Comparison of ENCODE assay signal across 9 mouse cellular contexts in the genomic region with DNA sequence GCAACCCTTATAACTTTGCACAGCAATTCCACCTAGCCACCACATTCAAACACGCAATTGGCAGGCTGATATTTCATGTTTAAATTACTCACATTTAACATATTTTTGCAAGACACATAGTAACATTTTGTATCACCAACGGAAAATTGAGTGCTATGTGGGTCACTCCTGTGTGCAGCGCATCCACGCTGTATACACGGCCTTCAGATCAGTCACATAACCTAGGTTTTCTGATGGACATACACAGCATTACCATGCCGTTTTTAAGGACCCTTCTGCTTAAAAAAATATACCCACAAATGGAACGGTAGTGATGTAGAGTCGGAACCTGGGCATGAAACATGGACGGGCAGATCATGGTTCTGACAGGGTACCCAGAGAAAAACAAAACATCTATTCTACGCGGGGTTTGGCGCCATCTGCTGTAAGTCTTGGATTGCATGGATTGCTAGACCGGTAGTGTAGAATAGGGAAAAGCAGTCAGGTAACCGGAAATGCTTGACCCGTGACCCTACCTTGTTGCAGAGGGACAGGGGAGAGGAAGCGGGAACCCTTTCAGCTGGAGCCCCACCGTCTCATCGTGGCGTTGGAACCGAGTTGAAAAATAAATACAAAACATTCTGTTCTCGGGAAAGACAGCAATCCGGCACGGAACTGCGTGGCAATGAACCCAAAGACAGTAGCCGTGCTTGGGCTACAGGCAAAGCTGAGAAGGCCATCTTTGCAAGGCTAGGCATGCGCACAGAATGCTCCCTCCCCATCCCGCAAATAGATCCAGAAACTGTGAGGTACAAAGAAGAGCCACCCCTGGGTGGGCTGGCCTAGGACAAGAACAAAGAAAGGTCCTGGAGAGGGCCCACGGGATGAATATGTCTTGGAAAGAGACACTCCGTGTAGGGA. TPM values are rescaled to one million over a fixed set of nuclear protein-coding genes. Genes with fewer than 3 reads are reported as not detected.
A peak's percentile ranks its signal among the peaks of the same experiment; 100 is the strongest.
DNase-seq lines count a peak whose midpoint lies in the region; ATAC-seq and TF ChIP-seq lines count a peak whose summit lies in the region.
"Had no signal": no experiment of that assay in that cellular context is flagged by ENCODE, and none has a peak within 500 bp of the region (broad histone marks: within the 10 kb centered on the region; RNA-seq: fewer than 3 reads in every experiment).

No protein-coding gene starts in this region.

- peaks cover 34% of the 10 kb centered on the region for H3K4me1 ChIP-seq in E14TG2a.4 (replicated peaks; ENCODE audit: low read depth, low read length)
- H3K4me1 ChIP-seq in bone marrow macrophage, adult 2 months (ENCODE audit: control insufficient read depth, insufficient read depth, low read length) = no peaks in the 10 kb centered on the region
- H3K4me1 ChIP-seq in forebrain, embryonic 10.5 days = no peaks in the 10 kb centered on the region
- no peaks in the 10 kb centered on the region for H3K4me1 ChIP-seq in liver, embryonic 11.5 days (replicated peaks; ENCODE audit: control insufficient read depth, insufficient read depth, low read length)
- H3K4me1 ChIP-seq in neural tube, embryonic 14.5 days (ENCODE audit: control insufficient read depth, insufficient read depth, low read length) = no peaks in the 10 kb centered on the region

- no peak overlapping the region for H3K27ac ChIP-seq in bone marrow macrophage, adult 2 months (ENCODE audit: insufficient read depth, low read depth, low read length)
- H3K27ac ChIP-seq in forebrain, embryonic 10.5 days = no peak overlapping the region
- H3K27ac ChIP-seq in liver, embryonic 11.5 days (ENCODE audit: low read depth, low read length) = no peak overlapping the region
- no peak overlapping the region for H3K27ac ChIP-seq in neural tube, embryonic 14.5 days (ENCODE audit: low read depth, low read length)

- H3K9me3 ChIP-seq in E14TG2a.4 (ENCODE audit: low read length) = no peaks in the 10 kb centered on the region; the same call in 1 of the 2 replicates
- no peaks in the 10 kb centered on the region for H3K9me3 ChIP-seq in forebrain, embryonic 10.5 days
- H3K9me3 ChIP-seq in liver, embryonic 11.5 days (ENCODE audit: control insufficient read depth, low read length) = no peaks in the 10 kb centered on the region
- no peaks in the 10 kb centered on the region for H3K9me3 ChIP-seq in neural tube, embryonic 14.5 days (ENCODE audit: control insufficient read depth, low read length)

- TF ChIP-seq CTCF in E14TG2a.4 (conservative IDR thresholded peaks at IDR 0.05; ENCODE audit: low read length) = peak; percentile 68
- TF ChIP-seq CTCF in bone marrow macrophage, adult 2 months (IDR thresholded peaks at IDR 0.05; ENCODE audit: low read depth, low read length) = peak; percentile 23; the same call in 1 of the 2 replicates

- H3K9ac ChIP-seq in liver, embryonic 11.5 days (ENCODE audit: low read depth, low read length) = no peak overlapping the region
- 0 out of 2 replicates have a peak overlapping the region, but pooled peaks have one; percentile 7 for H3K9ac ChIP-seq in neural tube, embryonic 14.5 days (replicated peaks; ENCODE audit: low read depth, low read length)

- peaks cover 5% of the 10 kb centered on the region; the same call in 1 of the 2 replicates for H3K36me3 ChIP-seq in E14TG2a.4 (ENCODE audit: insufficient read depth, low read length)
- no peaks in the 10 kb centered on the region for H3K36me3 ChIP-seq in forebrain, embryonic 10.5 days (replicated peaks)
- no peaks in the 10 kb centered on the region for H3K36me3 ChIP-seq in liver, embryonic 11.5 days (ENCODE audit: control insufficient read depth, insufficient read depth, low read length)
- H3K36me3 ChIP-seq in neural tube, embryonic 14.5 days (ENCODE audit: control insufficient read depth, insufficient read depth, low read length) = no peaks in the 10 kb centered on the region

- 48% methylated on average over 29 of the region's 29 CpGs for WGBS in forebrain, embryonic 10.5 days
- 42% methylated on average over 29 of the region's 29 CpGs for WGBS in liver, embryonic 11.5 days
- 50% methylated on average over 29 of the region's 29 CpGs for WGBS in neural tube, embryonic 14.5 days

- H3K4me2 ChIP-seq in liver, embryonic 11.5 days = peak overlapping the region; percentile 4; the same call in 1 of the 2 replicates
- no peak overlapping the region for H3K4me2 ChIP-seq in neural tube, embryonic 14.5 days (ENCODE audit: low read depth, low read length)

- DNase-seq in forebrain, embryonic 10.5 days (ENCODE audit: extremely low spot score, low spot score) = peak; percentile 55
- peak; percentile 74 to 80 for DNase-seq in heart, postnatal 10 days
- DNase-seq in kidney, postnatal 36 days = peak; percentile 77 to 89
- peak; percentile 54 for DNase-seq in liver, embryonic 11.5 days (ENCODE audit: low spot score)
- DNase-seq in yolk sac, embryonic 10.5 days (ENCODE audit: low spot score) = peak; percentile 77

- intact Hi-C loops in heart, postnatal 10 days (cut with DNase I) = loop anchor here (1.0 kb wide), 1 partner anchor 44 kb away; no protein-coding TSS in a partner anchor

- H3K27me3 ChIP-seq in E14TG2a.4 (ENCODE audit: insufficient read depth, low read length) = no peaks in the 10 kb centered on the region
- no peaks in the 10 kb centered on the region for H3K27me3 ChIP-seq in forebrain, embryonic 10.5 days (ENCODE audit: poor library complexity, severe bottlenecking)
- peaks cover 9% of the 10 kb centered on the region for H3K27me3 ChIP-seq in liver, embryonic 11.5 days (replicated peaks; ENCODE audit: control insufficient read depth, insufficient read depth, low read length)
- no peaks in the 10 kb centered on the region for H3K27me3 ChIP-seq in neural tube, embryonic 14.5 days (ENCODE audit: control insufficient read depth, insufficient read depth, low read length)

- peak overlapping the region; percentile 67 for H3K4me3 ChIP-seq in E14TG2a.4 (replicated peaks; ENCODE audit: low read length)
- H3K4me3 ChIP-seq in bone marrow macrophage, adult 2 months (ENCODE audit: insufficient read depth, low read length) = no peak overlapping the region
- 0 out of 2 replicates have a peak overlapping the region, but pooled peaks have one; percentile 23 for H3K4me3 ChIP-seq in forebrain, embryonic 10.5 days
- H3K4me3 ChIP-seq in liver, embryonic 11.5 days (ENCODE audit: low read depth, low read length) = no peak overlapping the region
- no peak overlapping the region for H3K4me3 ChIP-seq in neural tube, embryonic 14.5 days (ENCODE audit: low read depth, low read length)
- H3K4me3 ChIP-seq: erythroblast, embryonic 14.5 days had no signal

- ATAC-seq in liver, embryonic 11.5 days (replicated peaks; ENCODE audit: low FRiP score) = no peak
- peak; percentile 84 for ATAC-seq in neural tube, embryonic 14.5 days (ENCODE audit: low read depth)

- TF ChIP-seq POLR2A in bone marrow macrophage, adult 2 months (IDR thresholded peaks at IDR 0.05; ENCODE audit: borderline replicate concordance, low read depth, low read length) = no peak

RNA-seq across cellular contexts. Expression of gene Ppef2, which starts 16.5 kb away (rescaled TPM):
- polyA plus RNA-seq in bone marrow macrophage, adult 2 months (2012; ENCODE audit: insufficient read depth, insufficient read length, missing spikeins) = 0.40 TPM in 1 of 2 replicates, not detected in the other
- polyA plus RNA-seq in forebrain, embryonic 10.5 days (2016; fragmentation: Nextera tagmentation; extraction: Ambion mirVana) = 0.23 TPM in 1 of 2 replicates, not detected in the other
- total RNA-seq in heart, postnatal 10 days (2021) = not detected
- polyA plus RNA-seq in liver, embryonic 11.5 days (2014; fragmentation: Nextera tagmentation; extraction: Ambion mirVana) = 0.22 and 0.36 TPM in 2 replicates
- polyA plus RNA-seq in neural tube, embryonic 14.5 days (2014; fragmentation: Nextera tagmentation; extraction: Ambion mirVana) = 0.21 and 0.99 TPM in 2 replicates
- polyA plus RNA-seq: erythroblast, embryonic 14.5 days had no signal

RNA-seq across cellular contexts. Expression of gene U90926, which starts 24.4 kb away (rescaled TPM):
- polyA plus RNA-seq in bone marrow macrophage, adult 2 months (2012; ENCODE audit: insufficient read depth, insufficient read length, missing spikeins) = 1.6 TPM in 1 of 2 replicates, not detected in the other
- polyA plus RNA-seq in forebrain, embryonic 10.5 days (2016; fragmentation: Nextera tagmentation; extraction: Ambion mirVana) = not detected in 2 replicates
- not detected for total RNA-seq in heart, postnatal 10 days (2021)
- polyA plus RNA-seq in liver, embryonic 11.5 days (2014; fragmentation: Nextera tagmentation; extraction: Ambion mirVana) = not detected in 2 replicates
- polyA plus RNA-seq in neural tube, embryonic 14.5 days (2014; fragmentation: Nextera tagmentation; extraction: Ambion mirVana) = not detected in 2 replicates
- polyA plus RNA-seq: erythroblast, embryonic 14.5 days had no signal

RNA-seq across cellular contexts. Expression of gene Naaa, which starts 38.4 kb away (rescaled TPM):
- polyA plus RNA-seq in bone marrow macrophage, adult 2 months (2012; ENCODE audit: insufficient read depth, insufficient read length, missing spikeins) = 71.6 and 76.6 TPM in 2 replicates
- 2.6 and 3.3 TPM in 2 replicates for polyA plus RNA-seq in forebrain, embryonic 10.5 days (2016; fragmentation: Nextera tagmentation; extraction: Ambion mirVana)
- total RNA-seq in heart, postnatal 10 days (2021) = 10 to 100 TPM in 1 of 2 experiments, 1 to 10 TPM in 1; 9.9 to 13.0 TPM
- polyA plus RNA-seq in liver, embryonic 11.5 days (2014; fragmentation: Nextera tagmentation; extraction: Ambion mirVana) = 4.7 and 6.0 TPM in 2 replicates
- 23.1 and 23.9 TPM in 2 replicates for polyA plus RNA-seq in neural tube, embryonic 14.5 days (2014; fragmentation: Nextera tagmentation; extraction: Ambion mirVana)

Comparison
In these comparisons a context has a peak if more than half of its experiments do, and no peak if none do; other contexts are left out.
1. H3K4me3 ChIP-seq: peak in E14TG2a.4 (single experiment) and forebrain, embryonic 10.5 days (single experiment); none in bone marrow macrophage, adult 2 months (single experiment), liver, embryonic 11.5 days (single experiment) and neural tube, embryonic 14.5 days (single experiment).
2. Peak in every context shown above with its lines, with median percentiles within 50 percentile points of each other: DNase-seq.